In genomic region chr4:55348759-55349451, GRCm38 (mm10) we compare ENCODE assay signal across 8 mouse cellular contexts. TPM values are rescaled to one million over a fixed set of nuclear protein-coding genes. Genes with fewer than 3 reads are reported as not detected.
DNase-seq lines count a peak whose midpoint lies in the region; ATAC-seq lines count a peak whose summit lies in the region.

No protein-coding gene starts in this region.

- H3K9ac ChIP-seq in limb, embryonic 11.5 days (ENCODE audit: low read length) = peak overlapping the region; percentile 55
- H3K9ac ChIP-seq in stomach, embryonic 14.5 days (replicated peaks; ENCODE audit: low read depth, low read length) = no peak overlapping the region; the same call in 1 of the 2 replicates

- no peaks in the 10 kb centered on the region for H3K9me3 ChIP-seq in megakaryocyte, embryonic 14.5 days
- H3K9me3 ChIP-seq in limb, embryonic 11.5 days (ENCODE audit: control insufficient read depth, low read length) = no peaks in the 10 kb centered on the region
- H3K9me3 ChIP-seq in stomach, embryonic 14.5 days (ENCODE audit: control insufficient read depth, low read depth, low read length) = no peaks in the 10 kb centered on the region

- H3K36me3 ChIP-seq in megakaryocyte, embryonic 14.5 days (replicated peaks; ENCODE audit: low read length) = no peaks in the 10 kb centered on the region
- no peaks in the 10 kb centered on the region for H3K36me3 ChIP-seq in limb, embryonic 11.5 days (ENCODE audit: control insufficient read depth, insufficient read depth, low read length)
- no peaks in the 10 kb centered on the region for H3K36me3 ChIP-seq in stomach, embryonic 14.5 days (ENCODE audit: control insufficient read depth, insufficient read depth, low read length)

- no peak for ATAC-seq in megakaryocyte, adult 5-6 weeks (ENCODE audit: poor library complexity, severe bottlenecking)
- no peak for ATAC-seq in limb, embryonic 11.5 days (ENCODE audit: insufficient number of reproducible peaks, low FRiP score, low TSS enrichment, low read depth)
- ATAC-seq in stomach, embryonic 14.5 days (ENCODE audit: insufficient number of reproducible peaks, insufficient read depth, low FRiP score, low read depth) = no peak

- intact Hi-C loops in left cerebral cortex, postnatal 4 days (cut with DNase I) = no loop called here

- peak overlapping the region; percentile 70 for H3K27ac ChIP-seq in limb, embryonic 11.5 days (replicated peaks; ENCODE audit: low read depth, low read length)
- peak overlapping the region; percentile 72 for H3K27ac ChIP-seq in stomach, embryonic 14.5 days (ENCODE audit: low read length)

- peaks cover 39% of the 10 kb centered on the region for H3K4me1 ChIP-seq in megakaryocyte, embryonic 14.5 days
- H3K4me1 ChIP-seq in limb, embryonic 11.5 days (ENCODE audit: control insufficient read depth, insufficient read depth, low read length) = peaks cover 9% of the 10 kb centered on the region; the same call in 1 of the 2 replicates
- H3K4me1 ChIP-seq in stomach, embryonic 14.5 days (ENCODE audit: control insufficient read depth, insufficient read depth, low read length) = peaks cover 10% of the 10 kb centered on the region; the same call in 1 of the 2 replicates

- H3K27me3 ChIP-seq in megakaryocyte, embryonic 14.5 days (replicated peaks) = no peaks in the 10 kb centered on the region
- H3K27me3 ChIP-seq in limb, embryonic 11.5 days (ENCODE audit: control insufficient read depth, insufficient read depth, low read length) = no peaks in the 10 kb centered on the region
- no peaks in the 10 kb centered on the region for H3K27me3 ChIP-seq in stomach, embryonic 14.5 days (ENCODE audit: control insufficient read depth, insufficient read depth, low read length)

- peak; percentile 16 for DNase-seq in cerebellum, adult 11 months
- no peak for DNase-seq in cerebellum, adult 11-12 months
- no peak for DNase-seq in limb, embryonic 11.5 days (ENCODE audit: low spot score)
- DNase-seq in left cerebral cortex, postnatal 4 days = no peak
- no peak for DNase-seq in spleen, postnatal 4 days (ENCODE audit: low spot score in 2 of 2)

- peak overlapping the region; percentile 93 for H3K4me3 ChIP-seq in megakaryocyte, embryonic 14.5 days (replicated peaks)
- H3K4me3 ChIP-seq in limb, embryonic 11.5 days (ENCODE audit: low read depth, low read length) = peak overlapping the region; percentile 86
- peak overlapping the region; percentile 98 for H3K4me3 ChIP-seq in stomach, embryonic 14.5 days (ENCODE audit: low read depth, low read length)

- WGBS in limb, embryonic 11.5 days = 8% methylated on average over 12 of the region's 12 CpGs
- 5% methylated on average over 11 of the region's 12 CpGs for WGBS in stomach, embryonic 14.5 days

- H3K4me2 ChIP-seq in limb, embryonic 11.5 days (ENCODE audit: low read depth, severe bottlenecking) = peak overlapping the region; percentile 46
- peak overlapping the region; percentile 42 for H3K4me2 ChIP-seq in stomach, embryonic 14.5 days (replicated peaks; ENCODE audit: low read depth, low read length)

RNA-seq across cellular contexts. Expression of gene Rad23b, which starts 0.9 kb away (rescaled TPM):
- polyA plus RNA-seq in megakaryocyte, embryonic 14.5 days (2012; ENCODE audit: insufficient read depth, low replicate concordance) = 224 and 243 TPM in 2 replicates
- 56.7 and 60.3 TPM in 2 replicates for total RNA-seq in megakaryocyte, adult 5-6 weeks (2015)
- 81.3 and 83.2 TPM in 2 replicates for total RNA-seq in megakaryocyte, adult 5-6 weeks (2017)
- polyA plus RNA-seq in limb, embryonic 11.5 days (2014; fragmentation: Nextera tagmentation; extraction: Ambion mirVana) = 85.5 and 91.8 TPM in 2 replicates
- 74.6 and 85.2 TPM in 2 replicates for polyA plus RNA-seq in stomach, embryonic 14.5 days (2014; fragmentation: Nextera tagmentation; extraction: Ambion mirVana)
- 100 to 1,000 TPM; 203 to 212 TPM for total RNA-seq in left cerebral cortex, postnatal 4 days (2021)
